Mouse (Mus musculus) CD8-positive naive resting alpha-beta T cell, adult 2 months (primary cell): ENCODE results near the gene Igsf3.
"Not testable (repeated sequence)": the region's sequence is repeated elsewhere in the genome, so short reads cannot be mapped to it uniquely, and the experiment has no call there.

ENCODE experiments used
- DNase-seq, 2 experiments: peaks; one replicate each; pipeline ENCODE4 v3.0.0; 2022; ENCODE audit warnings: low read depth in 2 of 2, low spot score in 2 of 2

Gene Igsf3

DNA sequence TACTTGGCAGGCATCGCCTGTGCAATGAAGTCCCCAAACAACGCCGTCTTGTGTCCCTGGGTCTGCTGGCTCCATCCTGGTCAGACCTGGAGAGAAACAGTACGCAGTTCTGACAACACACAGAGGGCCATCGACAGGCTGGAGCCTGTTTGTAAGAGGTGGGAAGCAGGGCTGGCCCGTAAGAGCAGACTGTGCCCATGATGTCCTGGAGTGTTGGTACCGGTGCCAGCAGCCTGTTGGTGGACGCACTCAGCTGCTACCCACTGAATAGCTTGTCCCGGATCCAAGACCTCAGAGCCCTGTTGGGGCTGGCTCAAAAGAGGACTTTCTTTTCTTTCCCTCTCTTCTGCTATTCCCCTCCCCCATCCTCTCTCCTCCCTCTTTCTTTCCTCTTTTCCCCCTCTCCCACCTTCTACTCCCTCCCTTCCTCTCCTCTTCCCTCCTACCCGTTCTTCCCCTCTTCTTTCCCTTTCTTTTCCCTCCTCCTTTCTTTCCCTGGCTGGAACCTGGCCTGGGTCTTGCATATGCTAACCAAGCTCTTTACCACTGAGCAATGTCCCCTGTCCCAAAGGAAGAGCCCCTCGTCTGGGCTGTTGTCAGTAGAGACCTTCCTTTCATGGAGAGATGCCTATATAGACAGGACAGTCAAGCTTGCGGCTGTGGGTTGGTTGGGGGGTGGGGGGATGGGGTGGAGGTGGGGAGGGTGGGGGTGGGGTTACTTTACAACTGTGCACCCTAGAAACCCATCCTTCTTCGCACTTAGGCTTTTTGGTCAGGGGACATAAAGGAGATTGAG is 27.9 kb downstream of the Igsf3 start:
- no peak for DNase-seq

DNA sequence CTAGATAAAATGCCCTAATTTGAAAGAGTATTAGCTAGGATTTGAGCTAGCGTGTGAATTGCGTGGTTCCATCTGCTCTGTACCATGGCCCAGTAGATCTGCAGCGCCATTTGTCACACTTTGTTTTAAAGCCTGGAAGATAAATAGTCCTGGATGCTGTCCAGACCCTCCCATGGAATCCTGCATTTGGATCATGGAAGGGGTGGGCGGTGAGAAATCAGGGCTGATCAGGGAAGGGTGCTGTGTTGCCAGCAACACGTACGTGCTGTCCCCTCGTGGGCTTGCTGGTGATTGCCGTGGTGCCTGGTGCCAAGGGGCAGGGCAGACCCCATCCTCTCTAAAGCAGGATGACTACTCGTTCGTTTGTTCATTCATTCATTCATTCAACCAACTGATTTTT is 28.6 kb downstream of the Igsf3 start:
- no peak for DNase-seq

DNA sequence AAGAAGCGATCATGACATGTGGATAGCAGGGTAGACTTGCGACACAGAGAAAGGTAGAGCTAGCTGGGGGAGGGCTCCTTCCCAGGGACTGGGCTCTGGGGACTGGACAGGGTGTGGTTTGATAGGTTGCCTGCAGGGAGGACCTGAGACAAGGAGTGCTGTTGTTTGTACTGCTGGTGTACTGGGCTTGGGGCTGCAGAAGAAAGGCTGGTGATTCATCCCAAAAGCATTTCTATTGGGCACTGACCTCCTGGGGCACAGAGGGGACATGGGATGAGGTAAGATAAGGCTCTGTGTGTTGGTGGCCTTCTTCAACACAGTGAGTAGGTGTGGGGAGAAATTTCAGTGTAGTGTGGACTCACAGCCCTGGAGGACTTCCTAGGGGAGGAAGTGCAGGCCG is 29.2 kb downstream of the Igsf3 start:
- DNase-seq = no peak

DNA sequence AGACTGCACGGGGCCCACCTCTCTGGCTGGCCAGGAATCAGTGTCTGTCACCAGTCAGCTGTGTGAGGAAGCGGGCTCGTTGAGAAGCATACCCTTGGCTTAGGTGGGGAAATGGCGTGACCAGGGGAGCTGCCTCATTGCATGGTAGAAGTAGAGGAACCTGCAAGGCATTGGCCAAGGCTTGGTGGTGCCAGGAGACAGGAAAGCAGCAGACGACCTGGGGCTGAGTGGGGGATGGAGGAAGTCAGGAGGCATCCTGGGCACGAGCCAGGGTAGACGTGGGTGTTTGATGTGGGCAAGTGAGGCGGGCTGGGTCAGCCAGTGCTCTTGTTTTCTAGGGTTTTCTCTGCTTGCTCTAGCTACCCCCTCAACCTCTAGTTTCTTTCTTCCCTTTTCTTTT is 30.7 kb downstream of the Igsf3 start:
- DNase-seq = peak; percentile 51 to 59

DNA sequence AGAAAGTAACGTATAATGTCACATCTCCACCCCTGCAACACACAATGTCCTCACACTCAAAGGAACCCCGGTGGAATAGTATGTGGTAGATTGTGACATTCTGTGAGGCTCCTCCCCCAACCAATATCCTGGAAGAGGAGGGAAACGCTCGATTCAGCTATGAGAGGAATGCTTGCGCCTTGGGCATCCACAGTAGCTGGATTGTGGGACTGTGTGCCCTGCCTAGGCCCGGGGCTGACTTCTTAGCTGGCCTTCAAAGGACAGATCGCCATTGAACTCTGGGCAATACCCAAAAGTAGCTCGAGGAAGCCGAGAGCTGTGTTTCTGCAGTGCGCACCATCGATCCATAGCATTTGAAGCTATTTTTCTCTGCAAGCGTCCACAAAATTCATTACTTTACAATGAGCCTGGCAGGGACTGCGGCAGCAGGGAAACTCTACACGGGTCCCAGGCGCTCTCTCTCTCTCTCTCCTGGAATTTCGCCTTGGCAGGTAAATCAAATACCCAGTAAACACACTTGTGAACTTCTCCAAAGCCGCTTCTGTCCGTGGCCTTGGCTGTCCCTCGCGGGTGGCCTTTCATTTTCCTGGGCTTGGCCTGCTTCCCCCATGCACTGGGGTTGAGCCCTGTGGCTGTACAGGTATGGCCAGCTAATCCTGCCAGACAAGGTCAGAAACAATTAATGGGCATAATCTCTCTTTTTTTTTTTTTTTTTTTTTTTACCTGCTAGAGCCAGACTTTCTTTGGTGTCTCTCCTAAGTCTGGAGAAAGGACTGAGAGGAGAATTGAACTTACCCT is 32.3 kb downstream of the Igsf3 start:
- DNase-seq = no peak

DNA sequence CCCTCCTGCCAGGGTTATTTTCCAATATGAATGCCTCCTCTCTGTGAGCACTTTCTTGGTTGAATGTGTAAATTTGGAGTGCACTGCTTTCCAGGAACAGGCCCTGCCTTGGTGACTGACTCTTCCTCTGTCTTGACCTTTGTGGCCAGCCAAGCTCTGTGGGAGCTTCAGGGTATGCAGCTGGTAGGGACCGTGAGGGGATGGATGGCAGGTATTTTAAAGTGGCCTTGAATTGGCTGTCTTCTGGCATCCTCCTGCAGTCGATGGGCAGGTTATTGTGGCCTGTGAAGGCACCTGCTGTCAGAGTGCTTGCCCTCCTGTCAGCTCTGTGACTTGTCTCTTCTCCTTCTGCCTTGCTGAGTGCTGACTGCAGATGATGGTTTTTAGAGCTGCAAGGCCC is 33.3 kb downstream of the Igsf3 start:
- DNase-seq = no peak

DNA sequence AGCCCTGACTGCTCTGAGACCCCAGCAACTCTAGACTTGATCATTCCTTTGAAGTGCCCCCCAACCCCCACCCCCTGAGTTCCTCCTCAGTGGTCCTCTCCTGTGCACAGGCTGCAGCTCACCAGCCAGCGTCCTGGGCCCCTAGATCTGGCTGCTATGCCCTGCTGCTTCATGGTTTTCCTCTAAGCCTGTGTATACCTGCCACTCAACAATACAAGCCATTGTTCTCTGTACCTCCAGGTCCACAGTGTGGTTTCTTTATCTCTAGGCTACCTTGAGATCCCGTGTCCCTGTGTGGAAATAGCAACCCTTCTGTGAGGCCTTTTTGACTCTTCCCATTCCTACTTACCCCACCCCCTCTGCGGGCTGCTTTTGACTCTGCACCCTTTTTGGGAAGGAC is 33.9 kb downstream of the Igsf3 start:
- DNase-seq = no peak

DNA sequence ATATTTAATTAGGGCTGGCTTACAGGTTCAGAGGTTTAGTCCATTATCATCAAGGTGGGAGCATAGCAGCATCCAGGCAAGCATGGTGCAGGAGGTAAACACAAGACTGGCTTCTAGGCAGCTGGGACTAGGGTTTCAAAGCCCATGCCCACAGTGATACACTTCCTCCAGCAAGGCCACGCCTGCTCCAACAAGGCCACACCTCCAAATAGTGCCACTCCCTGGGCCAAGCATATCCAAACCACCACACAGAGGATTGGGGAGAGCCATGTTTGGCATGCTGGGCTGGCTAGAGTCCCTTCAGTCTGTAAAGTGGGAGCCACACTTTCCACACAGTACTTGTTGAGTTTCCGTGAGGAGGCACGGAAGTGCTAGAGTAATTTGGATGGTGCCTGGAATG is 34.7 kb downstream of the Igsf3 start:
- no peak for DNase-seq

DNA sequence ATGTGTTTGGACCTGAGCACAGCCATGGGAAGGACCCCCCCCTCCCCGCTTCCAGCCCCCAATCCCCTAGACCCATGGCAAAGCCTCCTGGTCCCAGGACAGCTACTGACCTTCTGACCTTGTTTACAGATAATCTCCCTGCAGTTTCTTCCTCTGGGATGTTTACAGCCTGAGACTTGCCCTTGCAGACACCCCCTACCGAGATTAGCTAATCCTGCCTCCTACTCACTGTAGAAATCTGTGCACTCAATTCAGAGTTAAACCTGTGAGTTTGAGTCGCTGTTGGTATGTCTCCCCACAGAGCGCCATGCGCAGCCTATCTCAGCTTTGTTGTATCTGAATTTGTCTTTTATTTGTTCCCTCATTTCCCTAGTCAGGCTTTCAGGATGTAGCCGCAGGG is 35.2 kb downstream of the Igsf3 start:
- no peak for DNase-seq

DNA sequence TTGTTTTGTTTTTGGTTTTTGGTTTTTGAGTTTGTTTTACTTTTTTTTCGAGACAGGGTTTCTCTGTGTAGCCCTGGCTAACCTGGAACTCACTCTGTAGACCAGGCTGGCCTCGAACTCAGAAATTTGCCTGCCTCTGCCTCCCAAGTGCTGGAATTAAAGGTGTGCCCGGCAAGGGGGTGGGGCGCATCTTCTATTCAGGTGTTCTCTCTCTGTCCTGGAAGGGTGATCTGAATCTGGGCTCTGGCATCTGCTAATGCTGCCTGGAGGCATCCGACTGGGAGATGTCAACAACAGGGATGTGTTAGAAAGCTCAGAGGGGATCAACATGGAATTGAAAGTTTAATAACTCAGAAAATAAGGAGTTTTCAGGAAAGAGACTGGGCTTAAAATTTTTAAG is 36.1 kb downstream of the Igsf3 start:
- not testable (repeated sequence) for DNase-seq

DNA sequence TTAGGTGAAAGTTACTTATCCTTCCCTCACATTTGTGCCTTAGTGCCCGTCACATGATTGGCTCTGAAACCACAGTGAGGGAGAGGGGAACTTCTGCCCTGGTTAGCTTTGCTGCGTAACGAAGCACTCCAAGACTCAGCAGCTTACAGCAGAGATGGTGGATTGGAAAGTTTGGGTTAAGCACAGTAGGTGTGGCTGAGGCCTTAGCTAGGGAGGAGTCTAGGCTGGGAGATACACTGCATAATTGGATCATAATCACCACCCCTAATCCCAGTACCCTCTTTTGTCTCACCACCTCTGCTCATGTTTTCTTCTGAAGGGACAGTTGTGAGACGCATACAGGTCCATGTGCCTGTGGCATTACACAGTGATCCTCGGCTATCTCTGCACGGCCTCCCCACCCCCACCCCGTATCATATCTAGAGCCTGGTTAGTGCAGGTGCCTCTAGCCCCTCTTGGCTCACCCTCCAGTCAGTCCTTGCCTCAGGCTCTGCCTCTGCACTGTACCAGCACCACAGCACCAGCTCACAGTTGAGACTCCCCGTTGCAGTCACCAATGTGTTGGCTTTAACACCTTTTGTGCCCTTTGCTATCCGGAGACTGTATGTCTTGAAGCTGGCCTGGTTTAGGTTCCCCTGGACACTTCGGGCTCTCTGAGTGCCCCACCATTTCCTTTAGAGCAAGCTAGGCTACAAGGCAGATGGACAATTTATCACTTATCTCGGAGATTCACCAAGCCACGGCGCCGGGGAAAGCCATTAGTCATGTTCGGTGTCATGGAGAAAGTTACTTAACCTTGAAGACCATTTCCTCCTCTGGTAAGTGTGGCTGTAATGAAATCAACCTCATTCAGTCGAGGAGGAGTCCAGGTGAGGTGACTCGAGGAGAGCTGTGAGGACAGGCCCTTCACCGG is 42.1 kb downstream of the Igsf3 start:
- DNase-seq = no peak

DNA sequence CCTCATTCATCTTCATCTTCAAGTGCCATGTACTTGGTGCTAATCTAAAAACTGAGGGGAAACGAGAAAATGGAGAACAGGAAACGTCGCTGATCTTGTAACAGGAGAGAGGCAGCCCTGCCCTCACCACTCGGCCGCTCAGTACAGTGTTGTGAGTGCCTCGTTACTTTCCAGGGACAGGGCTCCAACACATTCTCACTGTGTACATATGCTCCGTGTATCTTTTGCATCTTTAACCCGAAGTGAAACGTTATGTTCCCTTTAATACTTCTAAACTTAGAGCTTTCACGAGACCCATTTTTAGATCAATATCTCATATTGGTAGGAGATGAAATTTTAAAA is 42.7 kb downstream of the Igsf3 start:
- DNase-seq = no peak

DNA sequence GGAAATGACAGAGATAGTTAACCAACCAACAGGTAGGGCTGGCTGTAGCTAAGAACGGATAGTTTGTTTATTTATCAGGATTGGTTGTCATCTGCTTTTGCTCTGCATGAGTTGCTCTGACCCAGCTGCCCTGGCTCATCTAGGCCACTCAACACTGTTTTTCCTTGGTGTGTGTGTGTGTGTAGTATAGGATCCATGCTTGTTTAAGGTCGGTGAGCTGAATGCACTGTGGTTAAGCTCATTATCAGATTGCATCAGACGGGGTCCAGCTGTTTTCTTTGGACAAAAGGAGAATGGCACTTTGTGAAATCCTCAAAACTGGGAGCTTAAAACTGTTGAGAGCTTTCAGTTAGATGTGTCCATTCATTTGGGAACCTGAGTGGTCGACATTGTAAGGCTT is 46.3 kb downstream of the Igsf3 start:
- no peak for DNase-seq

DNA sequence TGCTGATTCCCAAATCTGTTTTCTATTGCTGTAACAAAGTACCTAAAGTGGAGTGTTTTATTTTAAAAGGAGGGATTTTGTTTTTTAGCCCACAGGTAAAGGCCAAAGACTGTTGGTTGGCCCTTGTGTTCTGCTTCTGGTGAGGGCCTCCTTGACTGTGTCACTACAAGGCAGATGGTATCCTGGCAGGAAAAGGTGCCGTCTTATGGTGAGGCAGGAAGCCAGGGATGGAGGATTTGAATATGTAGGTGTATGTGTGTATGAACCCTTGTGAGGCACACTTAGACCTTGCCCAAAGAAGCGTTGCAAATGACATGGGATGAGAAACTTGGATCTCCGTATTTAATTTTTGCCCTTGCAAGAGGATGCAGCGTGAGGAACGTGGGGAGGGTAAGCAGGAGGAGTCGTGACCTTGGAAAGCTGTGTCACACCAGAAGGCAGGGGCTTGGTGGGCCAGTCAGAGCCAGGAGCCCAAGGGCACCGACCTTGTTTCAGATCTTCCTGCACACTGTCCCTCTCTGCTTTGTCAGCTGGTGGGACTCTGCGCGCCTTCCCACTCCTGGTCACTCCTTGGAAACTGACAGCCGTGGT is 47.5 kb downstream of the Igsf3 start:
- no peak for DNase-seq

DNA sequence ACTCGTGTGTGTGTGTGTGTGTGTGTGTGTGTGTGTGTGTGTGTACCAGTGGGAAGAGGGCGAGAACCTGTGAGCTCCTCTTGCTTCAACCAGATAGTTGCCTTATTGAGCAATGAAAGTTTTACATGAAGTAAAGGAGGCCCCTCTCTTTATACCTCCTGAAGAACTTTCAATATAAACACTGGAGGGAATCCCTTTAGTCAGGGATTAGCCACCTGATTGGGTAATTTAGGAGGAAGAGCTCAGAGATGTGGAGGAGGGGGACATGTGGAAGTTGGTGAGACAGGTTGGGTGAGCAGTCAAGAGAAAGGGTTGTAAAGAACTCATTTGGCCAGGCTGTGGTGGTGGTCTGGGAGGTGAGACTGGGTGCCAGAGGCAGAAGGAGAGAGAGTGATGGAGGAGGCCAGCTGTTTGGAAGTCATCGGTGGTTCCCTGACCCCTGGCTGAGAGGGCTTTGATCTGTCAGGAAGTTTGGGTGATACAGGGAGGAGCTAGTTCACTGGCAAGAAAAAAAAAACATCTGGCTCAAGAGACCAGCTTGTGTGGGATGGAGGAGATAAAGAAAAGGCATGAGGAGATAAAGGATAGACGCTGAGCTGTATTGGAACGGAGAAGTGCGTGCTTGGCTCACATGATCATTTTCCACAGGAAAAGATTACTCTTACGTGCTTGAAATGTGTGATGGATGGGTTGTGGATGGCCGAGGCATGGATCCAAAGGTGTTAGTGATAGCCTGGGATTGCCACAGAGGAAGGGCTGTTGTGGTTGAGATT is 53.3 kb downstream of the Igsf3 start:
- no peak for DNase-seq

DNA sequence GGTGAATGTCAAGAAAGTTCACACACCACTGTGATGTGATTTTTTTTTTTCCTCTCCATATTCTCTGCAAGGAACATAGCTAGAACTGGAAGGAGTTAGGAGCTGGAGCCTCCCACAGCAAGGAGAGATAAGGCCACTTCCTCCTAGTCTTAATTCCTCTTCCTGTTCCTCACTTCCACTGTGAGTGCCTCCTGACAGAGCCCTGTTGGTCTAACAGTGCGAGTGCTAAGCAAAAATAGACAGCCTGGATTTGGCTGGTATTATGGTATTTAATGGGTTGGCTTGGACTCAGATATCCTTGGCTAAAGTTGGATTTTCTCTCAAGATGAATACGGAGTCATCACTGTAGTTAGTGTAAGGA is 53.9 kb downstream of the Igsf3 start:
- no peak for DNase-seq

DNA sequence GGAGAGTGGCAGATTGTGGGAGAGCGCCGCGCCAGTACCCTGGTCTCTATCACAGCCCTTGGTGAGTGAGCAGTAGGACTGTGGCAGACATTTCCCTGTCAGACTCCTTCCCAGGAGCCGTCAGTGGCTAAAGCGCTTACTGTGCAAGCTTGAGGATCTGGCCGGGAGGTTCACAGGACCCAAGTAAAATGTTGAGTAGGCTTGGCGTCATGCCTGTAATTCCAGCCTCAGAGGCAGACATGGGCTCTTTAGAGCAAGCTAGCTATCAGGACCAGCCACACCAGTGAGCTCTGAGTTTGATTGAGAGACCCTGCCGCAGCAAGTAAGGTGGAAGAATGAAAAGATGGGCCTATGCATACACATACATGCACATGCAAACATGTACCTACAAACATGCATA is 58.8 kb downstream of the Igsf3 start:
- DNase-seq = no peak

DNA sequence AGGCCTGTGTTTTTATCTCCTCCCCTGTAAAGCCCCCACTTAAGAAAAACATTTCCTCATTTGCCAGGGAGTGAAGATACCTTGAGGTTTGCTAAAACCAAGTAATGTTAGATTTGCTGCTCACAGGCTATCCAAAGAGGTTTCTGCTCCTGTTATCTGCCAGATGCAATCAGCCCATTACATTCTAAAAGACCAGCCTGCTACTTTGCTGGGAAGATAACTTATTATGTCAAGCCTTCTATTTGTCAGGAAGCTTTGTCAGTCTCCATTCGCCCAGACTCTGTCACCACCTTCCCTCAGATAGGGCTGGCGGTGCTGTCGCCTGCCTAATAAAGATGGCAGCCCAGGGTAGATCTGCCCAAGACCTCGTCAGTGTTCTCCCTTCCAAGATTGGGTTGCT is 59.6 kb downstream of the Igsf3 start:
- no peak for DNase-seq

DNA sequence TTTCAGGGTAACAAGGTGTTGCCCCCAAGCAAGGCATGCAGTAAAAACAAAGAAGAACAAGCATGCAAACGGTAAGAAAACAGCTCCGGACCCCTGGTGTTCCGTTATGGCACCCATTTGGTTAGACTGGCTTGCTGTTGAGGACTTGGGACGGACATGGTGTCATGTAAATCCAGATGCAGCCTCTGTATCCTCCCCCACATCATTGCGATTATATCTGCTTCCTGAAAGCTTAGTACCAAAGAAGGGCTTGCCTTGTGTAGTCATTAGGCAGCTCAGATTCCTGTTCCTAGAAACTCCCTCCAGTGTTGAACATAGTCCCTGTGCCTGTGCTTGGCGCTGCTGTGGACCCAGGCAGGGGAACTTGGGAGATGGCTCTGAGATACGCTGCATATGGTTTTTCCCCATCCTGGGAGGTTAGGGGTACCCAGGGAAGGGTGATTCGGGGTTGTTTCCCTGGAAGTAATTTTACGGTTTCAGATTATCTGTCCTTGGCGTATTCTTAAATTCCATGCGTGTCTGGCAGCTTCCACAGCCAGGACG is 60.2 kb downstream of the Igsf3 start:
- DNase-seq = no peak

DNA sequence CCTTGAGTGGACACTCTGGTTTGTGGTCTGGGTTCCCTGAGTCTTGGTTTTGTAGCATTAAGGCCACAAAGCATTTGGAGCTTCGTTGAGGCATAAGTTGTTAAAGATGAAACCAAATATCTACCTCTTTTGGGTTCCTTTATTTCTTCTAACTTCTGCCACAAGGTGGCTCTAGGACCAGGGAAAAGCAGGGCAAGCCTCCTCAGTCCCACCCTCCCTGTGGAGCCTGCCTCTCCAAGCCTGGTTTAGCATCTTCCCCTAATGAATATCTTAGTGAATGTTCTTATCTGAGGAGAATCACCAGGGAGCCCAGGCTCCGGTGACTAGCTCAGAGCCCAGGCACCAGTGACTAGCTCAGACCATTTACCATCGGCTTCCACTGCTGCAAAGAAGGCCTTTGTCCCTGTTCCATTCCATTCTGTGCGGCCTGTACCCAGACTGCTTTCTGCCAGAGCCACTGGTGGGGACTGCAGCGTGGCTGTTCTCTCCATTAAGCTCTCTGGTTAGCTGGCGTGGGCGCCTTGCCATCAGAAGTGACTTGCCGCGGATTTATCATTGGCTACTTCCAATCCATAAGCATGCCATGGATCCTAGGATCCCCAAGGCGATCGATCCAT is 66.5 kb downstream of the Igsf3 start:
- no peak for DNase-seq
